Mouse (Mus musculus) left cerebral cortex, postnatal 36 days (tissue): Measurements from ENCODE around the gene Chad. TPM values are rescaled to one million over a fixed set of nuclear protein-coding genes. Genes with fewer than 3 reads are reported as not detected.

Experiments
- DNase-seq, 2 experiments: peaks; one replicate each; pipeline ENCODE4 v3.0.0; 2021 to 2022; ENCODE audit warnings: low spot score in 2 of 2, mixed read lengths in 1 of 2
- intact Hi-C: fragments of 180-260 bp; cut with DNase I; formaldehyde crosslinking; loops from one replicate; pipeline ENCODE4 v1.15.1; 2025
- total RNA-seq, 2 experiments: library from RNA; stranded (reverse); gene quantifications; 2 replicates each; pipeline ENCODE4 v1.2.3; 2021

Gene Chad
- total RNA-seq, 2 experiments from 2014 or later, result 0.20 TPM; not detected in 1

GRCm38 (mm10) chr11:94558226-94558625 lies 6.6 kb upstream of the Chad start:
- intact Hi-C loops, result no loop called here
- DNase-seq, result no peak

GRCm38 (mm10) chr11:94563383-94563782 lies 1.5 kb upstream of the Chad start:
- no peak for DNase-seq
- intact Hi-C loops, result no loop called here

GRCm38 (mm10) chr11:94563821-94564220 lies 1.0 kb upstream of the Chad start:
- no peak for DNase-seq
- intact Hi-C loops, result no loop called here

- intact Hi-C loops, result no loop called here
- no peak for DNase-seq
Observed at GRCm38 (mm10) chr11:94565151-94565479, 268 bp downstream of the Chad start.

DNA sequence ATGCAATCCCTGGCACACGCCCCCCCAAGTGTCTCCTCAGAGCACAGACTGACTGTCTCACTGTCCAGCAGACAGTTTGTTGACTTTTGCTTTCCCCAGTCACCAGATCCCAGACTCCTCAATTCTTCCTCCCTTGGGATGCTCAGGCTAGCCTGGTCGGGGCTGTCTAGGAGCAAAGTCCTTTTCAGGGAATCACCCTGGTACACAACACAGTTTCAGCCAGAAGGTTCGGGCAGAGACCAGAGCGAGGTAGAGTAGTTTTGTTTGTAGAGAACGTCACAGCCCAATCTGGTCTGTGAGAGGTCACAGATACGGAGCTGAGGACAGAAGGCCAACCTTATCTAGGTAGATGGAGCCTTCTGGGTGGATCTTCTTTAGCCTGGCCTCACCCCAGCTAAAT lies 1.7 kb downstream of the Chad start:
- intact Hi-C loops, result no loop called here
- DNase-seq, result no peak

GRCm38 (mm10) chr11:94567326-94567725 lies 2.5 kb downstream of the Chad start:
- DNase-seq, result no peak
- intact Hi-C loops, result no loop called here

DNA sequence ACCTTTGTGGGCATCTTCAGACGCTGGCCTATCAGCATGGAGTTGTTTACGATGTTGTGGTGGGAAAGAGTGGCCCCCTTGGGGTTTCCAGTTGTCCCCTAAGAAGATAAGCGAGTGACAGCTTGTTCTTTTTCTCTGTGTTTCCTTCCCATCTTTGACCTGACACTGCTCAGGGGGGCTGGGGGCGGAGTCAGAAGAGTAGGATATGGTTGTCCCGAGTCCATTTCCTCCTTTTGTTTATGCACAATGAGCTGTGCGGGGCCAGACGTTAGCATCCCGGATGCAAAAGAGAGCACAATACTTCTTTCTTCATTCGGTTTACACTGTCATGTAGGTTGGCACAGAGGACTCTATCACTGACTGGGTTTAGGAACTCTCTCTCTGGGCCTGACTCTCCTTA lies 5.8 kb downstream of the Chad start:
- no peak for DNase-seq
- intact Hi-C loops, result no loop called here

GRCm38 (mm10) chr11:94571850-94572249 lies 7.0 kb downstream of the Chad start:
- intact Hi-C loops, result no loop called here
- DNase-seq, result no peak

- no peak for DNase-seq
- intact Hi-C loops, result no loop called here
Observed at GRCm38 (mm10) chr11:94574560-94574959, 9.7 kb downstream of the Chad start.

GRCm38 (mm10) chr11:94575036-94575435 lies 10.2 kb downstream of the Chad start:
- intact Hi-C loops, result no loop called here
- no peak for DNase-seq

DNA sequence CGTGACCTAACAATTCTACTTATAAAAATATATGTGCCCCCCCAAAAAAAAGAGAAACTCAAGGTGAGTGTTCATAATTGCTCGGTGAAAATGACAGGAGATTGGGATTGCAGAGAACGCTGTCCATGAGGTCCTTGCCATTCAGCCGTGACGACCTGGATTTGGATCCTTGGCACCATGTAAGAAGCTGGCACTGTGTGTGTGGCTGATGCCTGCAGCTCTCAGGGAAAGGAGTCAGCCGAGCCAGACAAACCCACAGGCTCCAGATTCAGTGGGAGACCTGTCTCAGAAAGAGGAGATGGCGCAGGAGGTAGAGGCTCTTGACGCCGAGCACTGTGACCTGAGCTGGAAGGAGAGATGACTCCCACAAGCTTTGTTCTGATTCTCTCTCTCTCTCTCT lies 11.5 kb downstream of the Chad start:
- intact Hi-C loops, result no loop called here

DNA sequence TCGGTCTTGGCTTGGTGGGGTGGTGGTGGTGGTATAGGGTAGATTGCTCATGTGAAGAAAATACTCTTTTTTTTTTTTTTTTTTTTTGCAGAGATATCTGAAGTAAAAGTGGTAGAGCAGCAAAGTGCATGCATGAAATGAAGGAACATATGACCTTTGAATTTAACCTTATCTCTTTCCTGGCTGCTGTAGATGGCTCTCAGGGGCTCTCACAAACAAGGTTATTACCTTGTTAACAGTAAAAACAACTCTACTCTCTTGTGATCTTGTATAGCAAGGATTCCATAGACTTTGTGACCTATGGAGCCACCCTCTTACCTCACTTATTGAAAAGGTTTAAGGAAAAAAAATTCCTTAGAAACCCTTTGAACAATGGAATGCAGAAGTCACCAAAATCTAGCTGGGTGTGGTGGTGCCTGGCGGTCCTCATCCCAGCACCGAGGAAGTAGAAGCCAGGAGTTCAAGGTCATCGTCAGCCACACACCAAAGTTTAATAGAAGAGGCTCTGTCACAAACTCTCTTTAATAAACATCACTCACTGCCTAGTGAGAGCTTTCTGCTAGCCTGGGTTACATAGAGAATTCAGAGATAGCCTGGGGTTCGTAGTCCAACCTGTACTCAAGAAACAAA lies 15.4 kb downstream of the Chad start:
- intact Hi-C loops, result no loop called here
- no peak for DNase-seq

More for the DNA sequence above, 11.5 kb downstream of the Chad start:
- peak in 1 of 2 experiments; percentile 13 for DNase-seq

DNA sequence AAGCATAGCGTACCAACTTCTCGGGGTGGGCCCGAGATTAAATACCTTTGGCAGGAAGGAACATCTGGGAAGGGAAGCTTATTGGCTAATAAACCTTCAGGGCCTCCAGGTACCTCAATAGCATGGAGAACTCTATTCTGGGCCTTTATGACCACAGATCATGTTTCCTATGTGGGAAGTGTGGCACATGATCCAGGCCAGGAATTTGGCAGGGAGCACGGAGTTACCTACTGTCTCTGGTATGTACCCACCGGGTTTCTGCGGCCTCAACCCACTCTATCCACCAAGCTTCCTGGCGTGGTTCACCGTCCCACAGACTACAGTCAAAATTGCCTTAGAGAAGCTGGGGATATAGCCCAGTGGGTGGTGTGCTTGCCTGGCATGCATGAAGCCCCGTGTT lies 20.2 kb downstream of the Chad start:
- DNase-seq, result no peak
- intact Hi-C loops, result no loop called here

- intact Hi-C loops, result no loop called here
- no peak for DNase-seq
Observed at GRCm38 (mm10) chr11:94587511-94587910, 22.7 kb downstream of the Chad start.

DNA sequence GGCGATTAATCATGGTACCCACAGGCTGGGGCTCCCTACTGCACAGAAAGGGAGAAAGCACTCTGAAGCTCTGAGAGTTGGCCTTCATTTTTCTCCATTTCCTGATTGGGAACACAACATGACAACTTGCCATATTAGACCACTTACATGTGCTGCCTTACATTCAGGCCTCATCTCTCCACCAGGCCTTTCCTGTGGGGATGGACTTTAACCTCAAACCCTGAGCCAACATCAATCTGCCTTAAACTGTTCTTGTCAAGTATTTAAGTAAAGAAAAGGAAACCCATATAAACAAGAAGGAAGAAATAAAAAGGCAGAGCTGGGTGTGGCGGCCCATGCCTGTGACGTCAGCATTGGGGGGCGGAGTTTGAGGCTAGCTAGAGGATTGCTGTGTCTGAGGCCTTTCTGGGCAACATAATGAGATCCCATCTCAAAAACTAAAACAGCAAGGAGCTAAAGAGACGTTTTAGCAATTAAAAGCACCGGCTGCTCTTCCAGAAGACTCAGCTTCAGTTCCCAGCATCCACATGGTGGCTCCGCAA lies 31.5 kb downstream of the Chad start:
- intact Hi-C loops, result no loop called here
- no peak for DNase-seq

GRCm38 (mm10) chr11:94597319-94597718 lies 32.5 kb downstream of the Chad start:
- no peak for DNase-seq

GRCm38 (mm10) chr11:94598437-94599120 lies 33.7 kb downstream of the Chad start:
- intact Hi-C loops, result no loop called here
- no peak for DNase-seq

More at GRCm38 (mm10) chr11:94597319-94597718, 32.5 kb downstream of the Chad start:
- intact Hi-C loops, result no loop called here

- intact Hi-C loops, result no loop called here
- DNase-seq, result no peak
Observed at GRCm38 (mm10) chr11:94600447-94600846, 35.6 kb downstream of the Chad start.

DNA sequence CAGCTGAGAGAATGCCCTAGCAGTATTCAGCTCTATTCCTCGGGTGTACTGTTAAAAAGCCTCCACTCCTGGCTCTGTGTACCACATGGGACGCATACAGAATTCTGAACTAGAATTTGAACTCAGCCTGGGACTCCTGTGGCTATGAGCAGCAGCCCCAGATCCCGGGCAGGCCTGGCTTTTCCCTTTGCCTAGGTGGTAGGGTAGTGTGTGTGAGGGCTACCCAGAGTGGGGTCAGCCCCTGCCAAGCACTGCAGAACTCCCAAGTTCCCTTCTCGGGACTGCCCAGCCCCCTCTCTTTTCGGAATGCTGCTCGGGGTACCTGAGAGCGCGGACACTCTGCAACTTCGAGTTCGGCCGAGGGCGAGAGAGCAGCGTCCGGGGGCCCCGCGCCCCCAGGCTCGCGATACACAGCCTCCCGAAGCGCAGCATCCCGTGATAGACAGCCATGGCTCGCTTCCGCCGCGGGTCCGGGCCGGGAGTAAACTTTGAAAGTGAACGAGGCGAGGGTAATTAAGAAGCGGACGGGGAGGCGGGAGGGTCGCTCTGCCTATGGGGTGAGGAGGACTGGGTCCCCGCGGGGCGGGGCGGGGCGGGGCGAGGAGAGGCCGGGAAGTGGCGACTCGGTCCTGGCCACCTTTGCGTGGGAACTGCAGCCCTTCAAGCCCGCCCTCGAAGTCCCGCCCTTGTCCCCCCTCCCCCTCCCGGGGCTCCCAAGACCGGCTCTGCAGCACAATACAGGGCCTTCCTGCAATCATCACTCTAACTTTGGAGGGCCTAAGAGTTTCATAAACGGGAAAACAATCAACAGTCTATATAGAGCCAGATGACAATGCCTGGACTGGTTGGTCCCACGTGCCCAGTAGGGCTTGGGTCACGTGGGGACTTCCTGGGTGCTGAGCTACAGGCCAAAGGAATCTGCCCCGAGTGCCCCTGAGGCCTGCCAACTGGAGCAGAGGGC lies 36.8 kb downstream of the Chad start, which contains the start of gene Acsf2:
Gene Acsf2, minus strand, starts transcription at position 551 of the 961 bp plus-strand sequence.
- intact Hi-C loops, result no loop called here
- peak; percentile 10 to 21 for DNase-seq

DNA sequence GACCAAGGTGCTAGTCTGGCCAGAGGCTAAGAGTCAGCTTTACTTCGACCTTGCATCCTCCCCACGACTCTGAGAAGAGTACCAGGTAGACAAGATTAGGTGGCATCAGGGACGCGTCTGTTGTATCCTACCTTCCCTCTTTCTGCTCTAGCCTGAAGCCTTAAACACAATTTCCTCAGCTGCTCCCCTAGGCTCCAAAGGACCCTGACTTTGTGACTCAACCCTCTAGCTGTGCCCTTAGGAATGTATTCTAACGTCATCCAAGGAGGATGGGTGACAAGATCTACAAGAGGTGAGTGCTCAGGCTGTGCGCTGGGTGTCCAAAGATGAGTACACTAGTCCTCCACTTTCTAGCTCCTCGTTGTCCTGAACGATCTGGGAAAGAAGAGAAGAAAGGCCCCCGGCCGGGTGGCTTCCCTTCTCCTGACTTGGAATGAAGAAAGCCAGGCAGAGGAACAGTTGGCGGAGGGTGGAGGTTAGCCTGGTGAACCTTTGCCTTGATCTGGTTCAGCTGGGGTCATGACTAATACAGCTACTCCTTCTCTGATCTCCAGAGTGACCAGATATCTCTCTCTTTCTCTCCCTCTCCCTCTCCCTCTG lies 37.6 kb downstream of the Chad start:
- intact Hi-C loops, result no loop called here
- no peak for DNase-seq
